Mouse (Mus musculus): ENCODE data around the gene Rnd2. TPM values are rescaled to one million over a fixed set of nuclear protein-coding genes. Genes with fewer than 3 reads are reported as not detected.
"Not testable (repeated sequence)": the region's sequence is repeated elsewhere in the genome, so short reads cannot be mapped to it uniquely, and the experiment has no call there.

The Rnd2 gene
- polyA plus RNA-seq, 1 experiment, result 4.3 TPM

GRCm38 (mm10) chr11:101433396-101433795 is 31.4 kb upstream of the Rnd2 start:
- H3K4me1 ChIP-seq (replicated peaks; ENCODE audit: control insufficient read depth, insufficient read depth, low read length), result peaks cover 2% of the 10 kb centered on the region; the same call in 1 of the 2 replicates
- no peak for TF ChIP-seq CTCF (IDR thresholded peaks at IDR 0.05; ENCODE audit: borderline replicate concordance, control insufficient read depth, extremely low read depth, insufficient read depth, low read length, poor library complexity)
- no peak for TF ChIP-seq POLR2A (IDR thresholded peaks at IDR 0.05; ENCODE audit: control insufficient read depth, extremely low read depth, insufficient read depth, low read length, poor library complexity)
- no peaks in the 10 kb centered on the region for H3K27me3 ChIP-seq (ENCODE audit: control insufficient read depth, insufficient read depth, low read length)
- H3K27ac ChIP-seq (ENCODE audit: control insufficient read depth, insufficient read depth, low read length), result no peak overlapping the region
- DNase-seq, result no peak
- no peak overlapping the region for H3K4me3 ChIP-seq (ENCODE audit: control insufficient read depth, insufficient read depth, low read length)
- WGBS, result 95% methylated on average over 13 of the region's 13 CpGs
- peaks cover 20% of the 10 kb centered on the region for H3K36me3 ChIP-seq (ENCODE audit: control insufficient read depth, insufficient read depth, low read length)

- DNase-seq, result no peak
- Histone ChIP-seq H3K36me3 (ENCODE audit: control insufficient read depth, insufficient read depth, low read length) (peaks cover 15% of the 10 kb centered on the region), H3K4me1 (replicated peaks; ENCODE audit: control insufficient read depth, insufficient read depth, low read length) (peaks cover 2% of the 10 kb centered on the region; the same call in 1 of the 2 replicates), H3K27ac (ENCODE audit: control insufficient read depth, insufficient read depth, low read length) (no peak overlapping the region), H3K4me3 (ENCODE audit: control insufficient read depth, insufficient read depth, low read length) (no peak overlapping the region), H3K27me3 (ENCODE audit: control insufficient read depth, insufficient read depth, low read length) (no peaks in the 10 kb centered on the region)
- WGBS, result 94% methylated on average over 4 of the region's 4 CpGs
- TF ChIP-seq CTCF (IDR thresholded peaks at IDR 0.05; ENCODE audit: borderline replicate concordance, control insufficient read depth, extremely low read depth, insufficient read depth, low read length, poor library complexity) (no peak), POLR2A (IDR thresholded peaks at IDR 0.05; ENCODE audit: control insufficient read depth, extremely low read depth, insufficient read depth, low read length, poor library complexity) (no peak)
These were observed 29.0 kb upstream of the Rnd2 start for GRCm38 (mm10) chr11:101435831-101436230.

- 95% methylated on average over 4 of the region's 4 CpGs for WGBS
- peaks cover 2% of the 10 kb centered on the region; the same call in 1 of the 2 replicates for H3K4me1 ChIP-seq (replicated peaks; ENCODE audit: control insufficient read depth, insufficient read depth, low read length)
- H3K36me3 ChIP-seq (ENCODE audit: control insufficient read depth, insufficient read depth, low read length), result peaks cover 10% of the 10 kb centered on the region
- no peaks in the 10 kb centered on the region for H3K27me3 ChIP-seq (ENCODE audit: control insufficient read depth, insufficient read depth, low read length)
- no peak for DNase-seq
- H3K27ac ChIP-seq (ENCODE audit: control insufficient read depth, insufficient read depth, low read length), result no peak overlapping the region
- TF ChIP-seq POLR2A (IDR thresholded peaks at IDR 0.05; ENCODE audit: control insufficient read depth, extremely low read depth, insufficient read depth, low read length, poor library complexity) (no peak), CTCF (IDR thresholded peaks at IDR 0.05; ENCODE audit: borderline replicate concordance, control insufficient read depth, extremely low read depth, insufficient read depth, low read length, poor library complexity) (no peak)
- H3K4me3 ChIP-seq (ENCODE audit: control insufficient read depth, insufficient read depth, low read length), result no peak overlapping the region
These were observed 27.9 kb upstream of the Rnd2 start for GRCm38 (mm10) chr11:101436916-101437315.

GRCm38 (mm10) chr11:101438006-101438405 is 26.8 kb upstream of the Rnd2 start:
- H3K4me3 ChIP-seq (ENCODE audit: control insufficient read depth, insufficient read depth, low read length); DNase-seq; H3K4me1 ChIP-seq (replicated peaks; ENCODE audit: control insufficient read depth, insufficient read depth, low read length); H3K27me3 ChIP-seq (ENCODE audit: control insufficient read depth, insufficient read depth, low read length); H3K36me3 ChIP-seq (ENCODE audit: control insufficient read depth, insufficient read depth, low read length); H3K27ac ChIP-seq (ENCODE audit: control insufficient read depth, insufficient read depth, low read length): not testable (repeated sequence)
- WGBS, result 66% methylated on average over 3 of the region's 3 CpGs

GRCm38 (mm10) chr11:101441450-101442126 is 23.2 kb upstream of the Rnd2 start:
- not testable (repeated sequence) for H3K27me3 ChIP-seq (ENCODE audit: control insufficient read depth, insufficient read depth, low read length); H3K4me3 ChIP-seq (ENCODE audit: control insufficient read depth, insufficient read depth, low read length); H3K4me1 ChIP-seq (replicated peaks; ENCODE audit: control insufficient read depth, insufficient read depth, low read length); H3K27ac ChIP-seq (ENCODE audit: control insufficient read depth, insufficient read depth, low read length); DNase-seq
- 34% methylated on average over 15 of the region's 15 CpGs for WGBS
- peaks cover 19% of the 10 kb centered on the region for H3K36me3 ChIP-seq (ENCODE audit: control insufficient read depth, insufficient read depth, low read length)

GRCm38 (mm10) chr11:101442127-101442693 is 22.6 kb upstream of the Rnd2 start, which contains the start of gene Rpl27:
TSS of gene Rpl27 (plus strand) at chr11:101442298.
- peaks cover 19% of the 10 kb centered on the region for H3K36me3 ChIP-seq (ENCODE audit: control insufficient read depth, insufficient read depth, low read length)
- WGBS, result under 1% methylated on average over 42 of the region's 42 CpGs
- H3K27me3 ChIP-seq (ENCODE audit: control insufficient read depth, insufficient read depth, low read length), result no peaks in the 10 kb centered on the region
- peak within 1 kb of the TSS; percentile 66 for H3K4me3 ChIP-seq (ENCODE audit: control insufficient read depth, insufficient read depth, low read length)
- no peaks in the 10 kb centered on the region; the same call in 1 of the 2 replicates for H3K4me1 ChIP-seq (replicated peaks; ENCODE audit: control insufficient read depth, insufficient read depth, low read length)
- TF ChIP-seq POLR2A (IDR thresholded peaks at IDR 0.05; ENCODE audit: control insufficient read depth, extremely low read depth, insufficient read depth, low read length, poor library complexity) (peak; percentile 91), CTCF (IDR thresholded peaks at IDR 0.05; ENCODE audit: borderline replicate concordance, control insufficient read depth, extremely low read depth, insufficient read depth, low read length, poor library complexity) (peak; percentile 62; the same call in 1 of the 2 replicates)
- peak; percentile 97 for DNase-seq
- peak within 1 kb of the TSS; percentile 40 for H3K27ac ChIP-seq (ENCODE audit: control insufficient read depth, insufficient read depth, low read length)

- no peak for DNase-seq
- Histone ChIP-seq H3K4me3 (ENCODE audit: control insufficient read depth, insufficient read depth, low read length) (peak overlapping the region; percentile 66), H3K36me3 (ENCODE audit: control insufficient read depth, insufficient read depth, low read length) (peaks cover 19% of the 10 kb centered on the region), H3K4me1 (replicated peaks; ENCODE audit: control insufficient read depth, insufficient read depth, low read length) (peaks cover 4% of the 10 kb centered on the region), H3K27ac (ENCODE audit: control insufficient read depth, insufficient read depth, low read length) (peak overlapping the region; percentile 40; the same call in 1 of the 2 replicates), H3K27me3 (ENCODE audit: control insufficient read depth, insufficient read depth, low read length) (no peaks in the 10 kb centered on the region)
- TF ChIP-seq CTCF (IDR thresholded peaks at IDR 0.05; ENCODE audit: borderline replicate concordance, control insufficient read depth, extremely low read depth, insufficient read depth, low read length, poor library complexity) (no peak), POLR2A (IDR thresholded peaks at IDR 0.05; ENCODE audit: control insufficient read depth, extremely low read depth, insufficient read depth, low read length, poor library complexity) (no peak)
- WGBS, result 1% methylated on average over 14 of the region's 14 CpGs
These were observed 22.0 kb upstream of the Rnd2 start for GRCm38 (mm10) chr11:101442760-101443159.
